Mouse (Mus musculus) hindbrain, embryonic 14.5 days (tissue): ENCODE measurements around the gene Spata32. TPM values are rescaled to one million over a fixed set of nuclear protein-coding genes. Genes with fewer than 3 reads are reported as not detected.

Experiments
- ATAC-seq: fragments of 200-750 bp; cut with Nextera tagmentation; 2 replicates; pipeline ENCODE4 v1.8.0; 2017; ENCODE audit warnings: moderate number of reproducible peaks, mild to moderate bottlenecking, moderate TSS enrichment, moderate library complexity; ENCODE audit not compliant: low FRiP score
- DNase-seq: peaks from one replicate; pipeline ENCODE4 v3.0.0-alpha.2; 2015; ENCODE audit warnings: low spot score
- H3K27ac ChIP-seq: fragments of 300-500 bp; sonication (generic); 2 replicates; pipeline ENCODE4 v1.5.1; 2014; ENCODE audit warnings: mild to moderate bottlenecking, moderate library complexity
- H3K27me3 ChIP-seq: fragments of 300-500 bp; sonication (generic); 2 replicates; pipeline ENCODE4 v1.6.1; 2014; ENCODE audit warnings: mild to moderate bottlenecking, low read length, mixed read lengths; ENCODE audit not compliant: control insufficient read depth, insufficient read depth
- H3K36me3 ChIP-seq: fragments of 300-500 bp; sonication (generic); replicated peaks from 2 replicates; pipeline ENCODE4 v1.6.1; 2014; ENCODE audit not compliant: control insufficient read depth, insufficient read depth
- H3K4me1 ChIP-seq: fragments of 300-500 bp; sonication (generic); replicated peaks from 2 replicates; pipeline ENCODE4 v1.6.1; 2014; ENCODE audit warnings: antibody characterized with exemption, low read length, mixed read lengths; ENCODE audit not compliant: control insufficient read depth, insufficient read depth
- H3K4me2 ChIP-seq: fragments of 300-500 bp; sonication (generic); replicated peaks from 2 replicates; pipeline ENCODE4 v1.6.1; 2014; ENCODE audit warnings: mild to moderate bottlenecking, moderate library complexity
- H3K4me3 ChIP-seq: fragments of 300-500 bp; sonication (generic); replicated peaks from 2 replicates; pipeline ENCODE4 v1.5.1; 2014; ENCODE audit warnings: mild to moderate bottlenecking, low read length
- H3K9ac ChIP-seq: fragments of 300-500 bp; sonication (generic); 2 replicates; pipeline ENCODE4 v1.6.1; 2014
- H3K9me3 ChIP-seq: fragments of 300-500 bp; sonication (generic); 2 replicates; pipeline ENCODE4 v1.6.1; 2016; ENCODE audit warnings: low read length; ENCODE audit not compliant: control insufficient read depth
- WGBS: fragments of 180-500 bp; shearing (Covaris S2); extraction: QIAGEN DNeasy Blood & Tissue Kit; methylation state at CpG from one replicate; pipeline ENCODE4 v1.1.7; 2014; 5-methylcytosine and 5-hydroxymethylcytosine counted together
- polyA plus RNA-seq: library from polyadenylated mRNA; unstranded; fragments of >200 nt; fragmentation: Nextera tagmentation; extraction: Ambion mirVana; gene quantifications from 2 replicates; pipeline ENCODE4 v1.2.1, GENCODE M21; 2014

Gene Spata32
- polyA plus RNA-seq, 1 experiment from 2014 or later = 0.29 TPM

DNA sequence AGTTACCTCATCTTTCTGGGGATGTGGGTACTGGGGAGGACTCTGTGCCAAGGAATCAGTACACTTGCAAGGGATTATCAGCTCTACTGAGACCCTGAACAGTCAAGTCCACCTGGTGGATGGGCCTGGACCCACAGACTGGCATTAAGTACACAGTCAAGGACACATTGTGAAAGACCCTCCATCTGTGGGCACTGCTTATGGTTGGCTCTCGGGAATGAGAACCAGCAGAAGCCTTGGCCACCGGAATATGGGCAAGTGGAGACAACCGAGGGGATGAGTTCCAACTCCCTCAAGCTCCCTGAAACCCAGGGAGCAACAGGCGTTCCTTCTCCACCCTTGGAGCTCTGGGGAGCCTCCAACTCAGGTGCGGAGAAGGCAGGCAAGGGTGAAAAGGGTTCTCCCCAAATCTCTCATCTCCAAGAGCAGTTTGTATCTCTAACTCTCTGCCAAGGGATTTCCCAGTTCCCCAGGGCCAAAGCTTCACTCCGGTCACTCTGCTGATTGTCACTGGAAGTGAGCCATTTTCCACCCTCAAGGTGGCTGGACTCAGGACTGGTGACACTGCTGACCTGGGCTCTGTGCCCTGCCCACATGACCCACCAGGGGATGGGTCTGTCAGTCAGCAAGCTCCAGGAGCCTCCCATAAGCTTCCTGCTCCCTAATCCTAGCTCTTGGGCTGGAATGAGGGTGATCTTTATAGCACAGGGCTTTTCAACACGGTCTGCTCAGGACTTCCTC lies 43.6 kb upstream of the Spata32 start:
- no peaks in the 10 kb centered on the region for H3K9me3 ChIP-seq
- no peak overlapping the region for H3K4me2 ChIP-seq
- peak overlapping the region; percentile 24; the same call in 1 of the 2 replicates for H3K9ac ChIP-seq
- H3K27me3 ChIP-seq = no peaks in the 10 kb centered on the region
- peaks cover 51% of the 10 kb centered on the region for H3K4me1 ChIP-seq
- no peak overlapping the region for H3K4me3 ChIP-seq
- no peak for ATAC-seq
- no peak overlapping the region for H3K27ac ChIP-seq
- DNase-seq = no peak
- 86% methylated on average over 7 of the region's 7 CpGs for WGBS
- H3K36me3 ChIP-seq = no peaks in the 10 kb centered on the region

DNA sequence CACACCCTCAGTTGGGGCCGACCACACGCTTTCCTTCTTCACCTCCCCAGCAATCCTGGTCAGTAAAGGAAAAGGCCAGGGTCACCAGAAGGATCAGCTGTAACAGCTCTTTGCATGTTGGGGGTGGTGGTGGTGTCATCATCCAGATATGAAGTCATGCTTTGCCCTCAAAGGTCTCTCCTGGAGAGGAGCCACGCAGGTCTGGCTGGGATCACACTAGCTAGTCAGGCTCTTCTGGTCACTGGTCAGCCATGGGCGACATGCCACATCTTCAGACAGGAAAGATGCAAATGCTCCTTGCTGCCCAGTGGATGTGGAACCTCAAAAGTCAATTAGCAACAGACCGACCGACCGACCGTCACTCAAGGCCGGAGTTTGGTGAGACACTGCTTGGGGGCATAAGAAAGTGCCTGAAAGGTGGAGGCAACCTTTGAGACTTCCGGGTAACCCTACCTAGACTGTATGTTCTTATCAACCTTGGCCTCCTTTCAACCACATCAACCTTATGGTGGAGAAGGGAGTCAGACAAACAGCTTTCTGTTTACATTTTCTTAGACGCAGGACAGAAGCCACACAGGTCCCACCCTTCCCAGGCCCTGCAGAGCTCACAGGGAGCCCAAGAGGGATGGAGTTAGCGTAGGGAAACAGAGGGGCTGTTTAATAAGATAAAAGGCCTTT lies 42.4 kb upstream of the Spata32 start:
- peaks cover 40% of the 10 kb centered on the region for H3K4me1 ChIP-seq
- ATAC-seq (no peak), DNase-seq (no peak)
- no peak overlapping the region for H3K27ac ChIP-seq
- H3K9ac ChIP-seq = no peak overlapping the region
- H3K9me3 ChIP-seq = no peaks in the 10 kb centered on the region
- WGBS = 92% methylated on average over 12 of the region's 12 CpGs
- no peak overlapping the region for H3K4me3 ChIP-seq
- H3K4me2 ChIP-seq = no peak overlapping the region
- no peaks in the 10 kb centered on the region for H3K36me3 ChIP-seq
- H3K27me3 ChIP-seq = no peaks in the 10 kb centered on the region

DNA sequence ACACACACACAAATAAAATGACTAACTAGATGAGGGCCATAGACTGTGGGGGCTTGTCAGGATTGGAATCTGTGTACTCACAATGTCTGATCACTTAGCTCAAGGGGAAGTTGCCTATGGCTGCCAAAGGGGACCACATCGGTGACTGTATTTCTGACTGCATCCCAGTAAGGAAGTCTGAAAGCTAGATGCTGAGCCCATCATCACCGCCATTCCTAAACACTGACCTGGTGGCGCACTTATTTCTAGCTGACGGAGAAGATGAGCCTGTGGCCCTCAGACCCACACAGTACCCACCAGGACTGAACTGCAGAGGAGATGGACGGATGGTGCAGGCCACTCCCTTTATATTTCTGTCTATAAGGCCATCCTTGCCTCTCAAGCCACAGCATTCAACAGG lies 41.8 kb upstream of the Spata32 start:
- 95% methylated on average over 5 of the region's 5 CpGs for WGBS
- DNase-seq (no peak), ATAC-seq (no peak)
- Histone ChIP-seq H3K36me3 (no peaks in the 10 kb centered on the region), H3K4me3 (no peak overlapping the region), H3K27me3 (no peaks in the 10 kb centered on the region), H3K9me3 (no peaks in the 10 kb centered on the region), H3K27ac (no peak overlapping the region), H3K4me2 (no peak overlapping the region), H3K9ac (no peak overlapping the region), H3K4me1 (peaks cover 34% of the 10 kb centered on the region)

DNA sequence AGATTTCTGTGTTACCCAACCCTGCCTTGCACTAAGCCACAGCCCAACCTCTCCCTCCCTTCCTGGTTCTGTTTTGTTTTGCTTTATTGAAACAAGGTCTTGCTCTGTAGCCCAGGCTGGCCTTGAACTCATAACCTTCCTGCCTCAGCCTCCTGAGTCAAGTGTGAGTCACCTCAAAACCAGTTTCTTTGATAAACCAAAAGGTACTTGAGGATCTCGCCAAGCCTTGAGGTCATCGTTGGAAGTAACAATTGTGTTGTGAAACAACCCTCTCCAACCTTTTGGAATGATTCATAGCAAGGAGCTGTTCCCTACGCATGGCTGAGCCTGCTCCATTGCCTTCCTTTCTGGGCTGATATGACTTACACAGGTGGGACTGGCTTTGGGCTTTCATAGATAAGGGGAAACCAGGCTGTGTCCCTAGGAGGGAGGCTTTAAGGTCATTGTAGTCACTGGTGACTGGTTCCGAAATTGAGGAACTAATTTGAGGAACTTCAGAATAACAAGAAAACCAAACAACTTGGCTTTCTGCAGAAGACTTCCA lies 39.8 kb upstream of the Spata32 start:
- Histone ChIP-seq H3K9me3 (no peaks in the 10 kb centered on the region), H3K4me2 (no peak overlapping the region), H3K4me1 (peaks cover 14% of the 10 kb centered on the region), H3K36me3 (no peaks in the 10 kb centered on the region), H3K27me3 (no peaks in the 10 kb centered on the region), H3K27ac (no peak overlapping the region), H3K4me3 (no peak overlapping the region), H3K9ac (no peak overlapping the region)
- DNase-seq (no peak), ATAC-seq (no peak)
- WGBS = 90% methylated on average over 4 of the region's 4 CpGs

DNA sequence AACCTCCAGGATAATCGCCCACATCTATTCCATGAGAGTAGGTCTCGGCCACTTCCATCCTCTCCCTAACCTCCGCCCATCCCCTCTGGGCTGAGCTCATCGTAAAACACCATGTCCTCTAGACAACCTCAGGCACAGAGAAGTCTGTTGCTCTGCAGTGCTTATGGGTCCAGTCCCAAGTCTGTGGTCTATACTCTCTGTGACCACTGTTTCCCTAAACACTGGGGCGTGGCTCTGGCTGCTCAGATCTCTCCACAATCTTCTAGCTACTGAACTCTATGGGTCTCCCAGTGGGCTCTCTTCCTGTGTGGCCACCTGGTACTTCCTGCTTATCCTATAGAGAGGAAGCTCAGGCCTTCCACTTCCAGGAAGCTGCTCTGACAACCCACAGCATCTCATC lies 35.4 kb upstream of the Spata32 start:
- no peaks in the 10 kb centered on the region for H3K9me3 ChIP-seq
- no peak overlapping the region for H3K4me2 ChIP-seq
- H3K36me3 ChIP-seq = no peaks in the 10 kb centered on the region
- WGBS = 90% methylated on average over 5 of the region's 5 CpGs
- H3K4me3 ChIP-seq = no peak overlapping the region
- no peak overlapping the region for H3K27ac ChIP-seq
- H3K27me3 ChIP-seq = no peaks in the 10 kb centered on the region
- DNase-seq = no peak
- ATAC-seq = no peak
- H3K4me1 ChIP-seq = 0 out of 2 replicates have a peak, but pooled peaks cover 5% of the 10 kb centered on the region
- no peak overlapping the region for H3K9ac ChIP-seq

DNA sequence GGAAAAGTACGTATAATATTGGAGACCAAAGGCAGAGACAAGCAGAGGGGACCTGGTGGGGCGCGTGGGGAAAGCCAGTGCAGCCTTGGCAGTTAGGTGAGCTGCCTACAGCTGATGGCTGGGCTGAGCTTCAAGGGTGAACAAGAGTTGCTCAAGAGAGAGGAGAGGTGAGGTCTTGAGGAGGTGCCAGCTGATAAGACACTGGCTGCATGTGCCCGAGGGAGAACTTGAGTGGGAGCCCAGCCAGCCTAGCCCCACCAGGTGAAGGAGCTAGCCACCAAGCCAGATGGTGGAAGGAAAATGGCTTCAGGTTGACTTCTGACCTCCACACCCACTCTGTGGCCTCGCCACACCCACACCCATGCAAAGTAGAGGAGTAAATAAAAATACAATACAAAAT lies 34.1 kb upstream of the Spata32 start:
- no peak overlapping the region for H3K9ac ChIP-seq
- no peaks in the 10 kb centered on the region for H3K9me3 ChIP-seq
- no peaks in the 10 kb centered on the region for H3K27me3 ChIP-seq
- H3K4me2 ChIP-seq = no peak overlapping the region
- H3K36me3 ChIP-seq = no peaks in the 10 kb centered on the region
- DNase-seq = no peak
- WGBS = 96% methylated on average over 5 of the region's 5 CpGs
- no peak for ATAC-seq
- H3K4me1 ChIP-seq = peaks cover 14% of the 10 kb centered on the region
- no peak overlapping the region for H3K4me3 ChIP-seq
- no peak overlapping the region for H3K27ac ChIP-seq

DNA sequence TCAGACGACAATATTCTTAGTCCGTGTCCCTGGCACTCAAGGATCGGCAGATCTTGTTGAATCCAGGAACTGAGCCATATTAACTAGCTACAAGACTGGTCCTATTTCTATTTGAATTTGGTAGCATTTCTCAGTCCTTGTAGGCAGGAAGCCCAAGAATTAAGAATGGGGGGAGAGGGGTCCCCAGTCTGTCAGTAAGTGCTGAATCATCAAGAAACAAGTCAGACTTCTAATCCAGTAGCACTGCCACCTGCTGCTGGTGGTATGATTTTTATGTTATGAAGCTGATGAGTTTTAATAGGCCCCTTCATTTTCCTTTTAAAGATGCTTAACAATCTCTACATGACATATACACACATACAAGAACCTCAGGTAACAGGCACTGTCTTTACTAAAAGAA lies 32.1 kb upstream of the Spata32 start:
- no peaks in the 10 kb centered on the region for H3K27me3 ChIP-seq
- no peak overlapping the region for H3K27ac ChIP-seq
- no peak overlapping the region for H3K9ac ChIP-seq
- DNase-seq (no peak), ATAC-seq (no peak)
- no peaks in the 10 kb centered on the region for H3K9me3 ChIP-seq
- H3K4me2 ChIP-seq = no peak overlapping the region
- peaks cover 24% of the 10 kb centered on the region for H3K4me1 ChIP-seq
- WGBS = 95% methylated on average over 3 of the region's 3 CpGs
- no peaks in the 10 kb centered on the region for H3K36me3 ChIP-seq
- no peak overlapping the region for H3K4me3 ChIP-seq

DNA sequence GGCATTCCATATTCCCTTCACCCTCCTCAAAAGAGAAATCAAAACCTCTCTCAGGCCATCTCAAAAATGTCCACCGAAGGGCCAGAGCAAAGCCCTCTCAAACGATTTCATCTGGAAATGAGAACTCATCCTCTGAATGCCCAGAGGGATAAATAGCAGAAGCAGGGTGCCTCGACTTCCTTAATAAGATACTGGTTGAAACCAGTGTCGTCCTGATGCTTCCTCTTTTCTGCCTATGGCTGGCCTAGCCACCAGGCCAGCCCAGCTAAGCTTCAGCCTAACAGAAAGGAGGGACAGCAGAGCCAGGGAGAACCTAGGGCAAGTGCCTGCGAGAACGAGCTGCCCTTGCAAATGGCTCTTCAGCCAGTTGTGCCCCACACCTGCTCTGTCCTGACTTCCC lies 31.3 kb upstream of the Spata32 start:
- peaks cover 24% of the 10 kb centered on the region for H3K4me1 ChIP-seq
- H3K9me3 ChIP-seq = no peaks in the 10 kb centered on the region
- DNase-seq (no peak), ATAC-seq (no peak)
- no peaks in the 10 kb centered on the region for H3K27me3 ChIP-seq
- whole genome bisulfite sequencing = 73% methylated on average over 6 of the region's 6 CpGs
- H3K9ac ChIP-seq = no peak overlapping the region
- H3K4me3 ChIP-seq = no peak overlapping the region
- no peaks in the 10 kb centered on the region for H3K36me3 ChIP-seq
- no peak overlapping the region for H3K27ac ChIP-seq
- H3K4me2 ChIP-seq = no peak overlapping the region

DNA sequence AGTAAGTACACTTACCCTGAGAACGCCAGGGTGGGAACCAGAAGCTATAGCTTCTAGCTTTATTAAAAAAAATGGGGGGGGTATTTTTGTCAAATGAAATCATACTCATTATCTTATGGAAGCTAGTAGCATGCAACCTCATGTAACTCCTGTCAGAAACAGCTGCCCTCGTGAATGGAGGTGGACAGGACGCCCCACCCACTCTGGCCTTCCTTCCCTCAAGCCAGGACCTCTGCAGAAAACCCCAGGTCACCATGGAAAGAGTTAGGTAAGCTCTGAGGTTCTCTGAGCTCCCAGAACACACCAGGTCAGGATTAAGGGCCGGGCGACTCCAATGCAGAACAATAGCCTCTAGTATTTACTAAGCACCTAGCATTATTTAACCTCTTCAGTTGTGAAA lies 30.6 kb upstream of the Spata32 start:
- H3K27ac ChIP-seq = no peak overlapping the region
- H3K27me3 ChIP-seq = no peaks in the 10 kb centered on the region
- H3K4me2 ChIP-seq = no peak overlapping the region
- no peak for ATAC-seq
- H3K4me1 ChIP-seq = peaks cover 24% of the 10 kb centered on the region
- H3K9me3 ChIP-seq = no peaks in the 10 kb centered on the region
- H3K36me3 ChIP-seq = no peaks in the 10 kb centered on the region
- DNase-seq = no peak
- no peak overlapping the region for H3K4me3 ChIP-seq
- 76% methylated on average over 5 of the region's 5 CpGs for WGBS
- no peak overlapping the region for H3K9ac ChIP-seq
